Mouse (Mus musculus) testis, adult 2 months (tissue): ENCODE measurements at regions not wholly inside any gene's neighbourhood (a gene's known extent, or its start where the extent isn't known, plus 50 kb on each side); places are given as distances from the start of the nearest gene placed in this dataset.

Experiments
- H3K27ac ChIP-seq: fragments of 200-500 bp; 2 replicates; pipeline ENCODE4 v1.5.1; 2012; ENCODE audit warnings: low read depth, low read length; ENCODE audit not compliant: control insufficient read depth, insufficient read depth
- H3K27me3 ChIP-seq: fragments of 200-500 bp; 2 replicates; pipeline ENCODE4 v1.6.1; 2012; ENCODE audit warnings: mild to moderate bottlenecking, low read length, moderate library complexity; ENCODE audit not compliant: control insufficient read depth, insufficient read depth
- H3K36me3 ChIP-seq: fragments of 200-500 bp; 2 replicates; pipeline ENCODE4 v1.6.1; 2012; ENCODE audit warnings: mild to moderate bottlenecking, low read length; ENCODE audit not compliant: control insufficient read depth, insufficient read depth
- H3K4me1 ChIP-seq: fragments of 200-500 bp; 2 replicates; pipeline ENCODE4 v1.6.1; 2012; ENCODE audit warnings: low read length; ENCODE audit not compliant: control insufficient read depth, insufficient read depth
- H3K4me3 ChIP-seq: fragments of 200-500 bp; 2 replicates; pipeline ENCODE4 v1.5.1; 2012; ENCODE audit warnings: low read depth, mild to moderate bottlenecking, low read length, moderate library complexity, mixed read lengths; ENCODE audit not compliant: control insufficient read depth
- CTCF ChIP-seq: fragments of 200-500 bp; IDR thresholded peaks from 2 replicates; pipeline ENCODE4 v1.5.1; 2012; ENCODE audit warnings: low read depth, mild to moderate bottlenecking, inconsistent platforms, low read length, moderate library complexity; ENCODE audit not compliant: control insufficient read depth, insufficient read depth, insufficient replicate concordance
- POLR2A ChIP-seq: fragments of 200-500 bp; IDR thresholded peaks from 2 replicates; pipeline ENCODE4 v1.6.1; 2012; ENCODE audit warnings: low read depth, mild to moderate bottlenecking, inconsistent platforms, low read length, moderate library complexity; ENCODE audit not compliant: control insufficient read depth

- Histone ChIP-seq H3K27me3 (no peaks in the 10 kb centered on the region), H3K27ac (no peak overlapping the region; the same call in 1 of the 2 replicates), H3K4me3 (no peak overlapping the region), H3K4me1 (peaks cover 2% of the 10 kb centered on the region; the same call in 1 of the 2 replicates), H3K36me3 (no peaks in the 10 kb centered on the region)
- TF ChIP-seq CTCF (no peak), POLR2A (no peak)
Observed at GRCm38 (mm10) chr8:86389690-86390671, 190.5 kb downstream of the Abcc12 start.

- Histone ChIP-seq H3K36me3 (no peaks in the 10 kb centered on the region), H3K4me1 (peaks cover 2% of the 10 kb centered on the region; the same call in 1 of the 2 replicates), H3K4me3 (no peak overlapping the region), H3K27ac (no peak overlapping the region), H3K27me3 (no peaks in the 10 kb centered on the region)
- TF ChIP-seq CTCF (no peak), POLR2A (no peak)
Observed at GRCm38 (mm10) chr8:86385236-86385635, 195.2 kb downstream of the Abcc12 start.

GRCm38 (mm10) chr8:86381977-86382376 is 198.5 kb downstream of the Abcc12 start:
- Histone ChIP-seq H3K4me1 (no peaks in the 10 kb centered on the region), H3K36me3 (no peaks in the 10 kb centered on the region), H3K4me3 (no peak overlapping the region; the same call in 1 of the 2 replicates), H3K27me3 (no peaks in the 10 kb centered on the region), H3K27ac (no peak overlapping the region)
- TF ChIP-seq CTCF: no peak
- no peak for TF ChIP-seq POLR2A

DNA sequence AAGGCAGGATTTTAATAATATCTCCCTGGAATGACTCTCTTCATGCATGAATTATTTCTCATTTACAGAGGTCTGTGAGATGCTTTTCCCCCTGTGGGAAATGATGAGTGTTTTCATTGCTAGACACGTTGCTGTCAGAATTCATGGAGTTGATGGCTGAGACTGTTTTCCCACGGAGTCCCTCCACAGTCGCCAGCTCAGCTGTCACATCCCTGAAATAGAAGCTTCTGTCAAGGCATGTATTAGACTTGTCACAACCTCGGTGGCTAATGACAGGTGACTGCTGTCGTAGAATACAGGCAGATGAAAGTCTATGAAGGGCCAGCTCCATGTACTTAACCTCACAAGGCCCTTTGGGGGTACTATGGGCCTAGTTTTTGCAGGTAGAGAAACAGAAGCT is 212.4 kb downstream of the Abcc12 start:
- Histone ChIP-seq H3K4me3 (no peak overlapping the region), H3K27ac (no peak overlapping the region), H3K4me1 (no peaks in the 10 kb centered on the region), H3K27me3 (no peaks in the 10 kb centered on the region), H3K36me3 (no peaks in the 10 kb centered on the region)
- TF ChIP-seq POLR2A (no peak), CTCF (no peak)

- Histone ChIP-seq H3K4me1 (no peaks in the 10 kb centered on the region), H3K27me3 (no peaks in the 10 kb centered on the region), H3K36me3 (no peaks in the 10 kb centered on the region), H3K4me3 (no peak overlapping the region), H3K27ac (no peak overlapping the region)
- TF ChIP-seq CTCF: no peak
- no peak for TF ChIP-seq POLR2A
Observed at GRCm38 (mm10) chr8:86366636-86367035, 213.8 kb downstream of the Abcc12 start.

- TF ChIP-seq CTCF (no peak), POLR2A (no peak)
- no peaks in the 10 kb centered on the region for H3K27me3 ChIP-seq
Observed at GRCm38 (mm10) chr8:86365726-86366125, 214.8 kb downstream of the Abcc12 start.

GRCm38 (mm10) chr8:86364898-86365297 is 215.6 kb downstream of the Abcc12 start:
- Histone ChIP-seq H3K27me3 (no peaks in the 10 kb centered on the region), H3K4me3 (no peak overlapping the region), H3K27ac (no peak overlapping the region), H3K4me1 (no peaks in the 10 kb centered on the region), H3K36me3 (no peaks in the 10 kb centered on the region)
- TF ChIP-seq POLR2A (no peak), CTCF (no peak)

More at GRCm38 (mm10) chr8:86365726-86366125, 214.8 kb downstream of the Abcc12 start:
- H3K36me3 ChIP-seq: no peaks in the 10 kb centered on the region
- no peak overlapping the region for H3K27ac ChIP-seq
- no peaks in the 10 kb centered on the region for H3K4me1 ChIP-seq
- H3K4me3 ChIP-seq: no peak overlapping the region
